Mouse (Mus musculus): ENCODE measurements at regions not wholly inside any gene's neighbourhood (a gene's known extent, or its start where the extent isn't known, plus 50 kb on each side); places are given as distances from the start of the nearest gene placed in this dataset.

DNA sequence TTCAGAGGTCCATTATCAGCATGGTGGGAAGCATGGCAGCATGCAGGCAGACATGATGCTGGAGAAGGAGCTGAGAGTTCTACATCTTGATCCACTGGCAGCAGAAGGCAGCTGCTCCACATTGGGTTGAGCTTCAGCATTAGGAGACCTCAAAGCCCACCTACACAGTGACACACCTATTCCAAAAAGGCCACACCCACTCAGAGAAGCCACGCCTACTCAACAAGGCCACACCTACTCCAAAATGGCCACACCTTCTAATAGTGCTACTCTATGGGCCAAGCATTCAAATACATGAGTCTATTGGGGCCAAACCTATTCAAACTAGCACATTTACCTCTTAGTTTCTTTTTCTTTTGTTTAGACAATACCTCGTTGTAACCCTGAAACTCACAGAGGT lies 50.4 kb upstream of the Sox13 start:
- DNase-seq (ENCODE audit: low spot score in 2 of 2) = no peak
